Mouse (Mus musculus) midbrain, embryonic 15.5 days (tissue): ENCODE measurements around the gene Dtx2. TPM values are rescaled to one million over a fixed set of nuclear protein-coding genes. Genes with fewer than 3 reads are reported as not detected.

Source experiments
- ATAC-seq: fragments of 200-750 bp; cut with Nextera tagmentation; replicated peaks from 2 replicates; pipeline ENCODE4 v1.8.0; 2017; ENCODE audit warnings: moderate TSS enrichment
- H3K27ac ChIP-seq: fragments of 300-500 bp; sonication (generic); 2 replicates; pipeline ENCODE4 v1.5.1; 2015; ENCODE audit warnings: mild to moderate bottlenecking, inconsistent platforms
- H3K27me3 ChIP-seq: fragments of 300-500 bp; sonication (generic); replicated peaks from 2 replicates; pipeline ENCODE4 v1.6.1; 2015; ENCODE audit warnings: inconsistent platforms
- H3K36me3 ChIP-seq: fragments of 300-500 bp; sonication (generic); replicated peaks from 2 replicates; pipeline ENCODE4 v1.6.1; 2015; ENCODE audit warnings: inconsistent platforms
- H3K4me1 ChIP-seq: fragments of 300-500 bp; sonication (generic); 2 replicates; pipeline ENCODE4 v1.6.1; 2015; ENCODE audit warnings: inconsistent platforms
- H3K4me2 ChIP-seq: fragments of 300-500 bp; sonication (generic); 2 replicates; pipeline ENCODE4 v1.6.1; 2015; ENCODE audit warnings: inconsistent platforms, mild to moderate bottlenecking, moderate library complexity
- H3K4me3 ChIP-seq: fragments of 300-500 bp; sonication (generic); 2 replicates; pipeline ENCODE4 v1.5.1; 2015; ENCODE audit warnings: mild to moderate bottlenecking, inconsistent platforms
- H3K9ac ChIP-seq: fragments of 300-500 bp; sonication (generic); 2 replicates; pipeline ENCODE4 v1.6.1; 2015; ENCODE audit warnings: mild to moderate bottlenecking, inconsistent platforms
- H3K9me3 ChIP-seq: fragments of 300-500 bp; sonication (generic); 2 replicates; pipeline ENCODE4 v1.6.1; 2016; ENCODE audit warnings: inconsistent platforms
- WGBS: fragments of 180-500 bp; shearing (Covaris S2); methylation state at CpG from one replicate; pipeline ENCODE4 v1.1.7; 2015; ENCODE audit warnings: mixed read lengths; 5-methylcytosine and 5-hydroxymethylcytosine counted together
- polyA plus RNA-seq: library from polyadenylated mRNA; unstranded; fragments of >200 nt; fragmentation: Nextera tagmentation; extraction: Ambion mirVana; gene quantifications from 2 replicates; pipeline ENCODE4 v1.2.1, GENCODE M21; 2015

Gene Dtx2
- polyA plus RNA-seq, 1 experiment from 2014 or later, result 26.8 TPM

DNA sequence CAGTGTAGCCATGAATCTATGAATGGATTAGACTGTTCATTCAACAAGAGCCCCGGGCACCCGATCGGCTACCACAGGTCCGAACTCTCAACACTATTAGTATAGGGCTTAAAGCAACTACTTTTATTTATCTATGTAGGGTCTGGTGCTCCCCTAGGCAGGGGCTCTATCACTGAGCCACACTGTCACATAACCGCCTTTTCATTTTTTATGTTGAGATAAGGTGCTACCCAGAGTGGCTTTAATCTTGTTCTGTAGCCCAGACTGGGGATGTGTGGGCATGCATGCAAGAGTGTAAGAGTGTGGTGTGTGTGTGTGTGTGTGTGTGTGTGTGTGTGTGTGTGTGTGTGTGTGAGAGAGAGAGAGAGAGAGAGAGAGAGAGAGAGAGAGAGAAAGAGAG, 83.5 kb downstream of the Dtx2 start:
- no peak overlapping the region for H3K9ac ChIP-seq
- H3K4me3 ChIP-seq, result no peak overlapping the region
- H3K9me3 ChIP-seq, result no peaks in the 10 kb centered on the region
- H3K36me3 ChIP-seq, result no peaks in the 10 kb centered on the region
- peaks cover 1% of the 10 kb centered on the region; the same call in 1 of the 2 replicates for H3K4me1 ChIP-seq
- H3K4me2 ChIP-seq, result no peak overlapping the region
- no peaks in the 10 kb centered on the region for H3K27me3 ChIP-seq
- H3K27ac ChIP-seq, result no peak overlapping the region
- ATAC-seq, result no peak
- WGBS, result 93% methylated on average over 5 of the region's 5 CpGs

DNA sequence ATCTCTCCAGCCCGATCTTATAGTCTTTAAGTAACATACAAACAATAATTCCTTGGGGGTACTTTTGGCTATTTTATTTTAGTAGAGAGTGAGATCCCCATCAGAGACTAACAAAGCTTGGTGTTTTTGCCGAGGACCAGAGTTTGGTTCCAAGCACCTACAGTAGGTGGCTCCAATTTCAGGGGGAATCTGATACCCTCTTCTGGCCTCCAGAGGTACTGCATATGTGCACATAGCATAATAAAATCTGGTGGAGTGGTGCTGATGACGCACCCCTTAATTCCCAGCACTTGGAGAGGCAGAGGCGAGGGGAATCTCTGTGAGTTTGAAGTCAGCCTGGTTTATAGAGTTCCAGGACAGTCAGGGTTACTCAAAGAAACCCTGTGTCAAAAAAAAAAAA, 87.7 kb downstream of the Dtx2 start:
- Histone ChIP-seq H3K27me3 (no peaks in the 10 kb centered on the region), H3K4me1 (peaks cover 26% of the 10 kb centered on the region), H3K4me3 (no peak overlapping the region), H3K9ac (no peak overlapping the region), H3K27ac (no peak overlapping the region), H3K36me3 (no peaks in the 10 kb centered on the region), H3K9me3 (no peaks in the 10 kb centered on the region), H3K4me2 (no peak overlapping the region)
- ATAC-seq, result no peak
- 79% methylated on average over 4 of the region's 4 CpGs for WGBS

Other genes starting within 250 kb of the Dtx2 start
- gene Styxl1, start 216.4 kb upstream of the Dtx2 start, polyA plus RNA-seq, result 0.50 TPM in 1 of 2 replicates, not detected in the other
- 581 and 587 TPM in 2 replicates for gene Mdh2, start 216.3 kb upstream of the Dtx2 start, polyA plus RNA-seq
- 98.9 and 111 TPM in 2 replicates for gene Srrm3, start 187.9 kb upstream of the Dtx2 start, polyA plus RNA-seq
- 13.4 and 13.9 TPM in 2 replicates for gene Hspb1, start 106.9 kb upstream of the Dtx2 start, polyA plus RNA-seq
- gene Ywhag, start 60.2 kb upstream of the Dtx2 start, polyA plus RNA-seq, result 845 and 866 TPM in 2 replicates
- gene Ssc4d, start 20.3 kb upstream of the Dtx2 start, polyA plus RNA-seq, result 1.4 and 2.2 TPM in 2 replicates
- gene Zp3, start 14.7 kb upstream of the Dtx2 start, polyA plus RNA-seq, result 0.17 and 0.21 TPM in 2 replicates
- gene Upk3b, start 43.7 kb downstream of the Dtx2 start, polyA plus RNA-seq, result not detected in 2 replicates
- not detected in 2 replicates for gene Upk3bl, start 59.7 kb downstream of the Dtx2 start, polyA plus RNA-seq
- gene Rasa4, start 89.1 kb downstream of the Dtx2 start, polyA plus RNA-seq, result 22.0 and 22.8 TPM in 2 replicates
- 196 and 200 TPM in 2 replicates for gene Polr2j, start 121.8 kb downstream of the Dtx2 start, polyA plus RNA-seq
- gene Lrwd1, start 141.3 kb downstream of the Dtx2 start, polyA plus RNA-seq, result 28.6 and 30.7 TPM in 2 replicates
- gene Alkbh4, start 141.3 kb downstream of the Dtx2 start, polyA plus RNA-seq, result 22.3 and 22.8 TPM in 2 replicates
- 52.0 and 53.2 TPM in 2 replicates for gene Orai2, start 175.9 kb downstream of the Dtx2 start, polyA plus RNA-seq
- 54.8 and 55.6 TPM in 2 replicates for gene Prkrip1, start 204.2 kb downstream of the Dtx2 start, polyA plus RNA-seq